Mouse (Mus musculus): ENCODE measurements around the gene Chchd1.
"Not testable (repeated sequence)": the region's sequence is repeated elsewhere in the genome, so short reads cannot be mapped to it uniquely, and the experiment has no call there.

Gene Chchd1

DNA sequence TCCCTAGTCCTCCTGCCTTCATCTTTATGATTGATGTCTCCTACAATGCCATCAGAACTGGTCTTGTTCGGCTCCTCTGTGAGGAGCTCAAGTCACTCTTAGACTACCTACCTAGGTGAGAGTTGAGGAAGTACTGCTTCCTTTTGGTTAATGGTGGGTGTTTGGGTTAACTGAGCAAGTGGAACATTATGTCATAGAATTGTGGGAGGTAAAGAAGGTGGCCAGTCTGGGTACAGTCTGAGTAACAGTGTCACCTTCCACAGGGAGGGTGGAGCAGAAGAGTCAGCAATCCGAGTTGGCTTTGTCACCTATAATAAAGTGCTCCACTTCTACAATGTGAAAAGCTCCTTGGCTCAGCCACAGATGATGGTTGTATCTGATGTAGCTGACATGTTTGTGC lies 13.8 kb upstream of the Chchd1 start:
- no peak for DNase-seq

DNA sequence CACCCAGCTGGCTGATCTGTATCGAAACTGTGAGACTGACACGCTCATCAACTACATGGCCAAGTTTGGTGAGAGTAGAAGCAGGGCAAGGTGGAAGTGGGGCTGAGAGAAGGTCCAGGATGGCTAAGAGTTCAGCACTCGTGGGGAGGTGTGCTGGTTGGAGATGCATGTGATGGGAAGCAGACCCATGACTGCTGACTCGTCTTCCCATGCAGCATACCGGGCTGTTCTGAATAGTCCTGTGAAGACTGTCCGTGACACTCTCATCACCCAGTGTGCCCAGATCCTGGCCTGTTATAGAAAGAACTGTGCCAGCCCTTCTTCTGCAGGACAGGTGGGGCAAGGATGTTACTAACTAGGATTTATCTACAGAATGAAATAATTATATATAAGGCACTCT lies 11.0 kb upstream of the Chchd1 start:
- no peak for DNase-seq

DNA sequence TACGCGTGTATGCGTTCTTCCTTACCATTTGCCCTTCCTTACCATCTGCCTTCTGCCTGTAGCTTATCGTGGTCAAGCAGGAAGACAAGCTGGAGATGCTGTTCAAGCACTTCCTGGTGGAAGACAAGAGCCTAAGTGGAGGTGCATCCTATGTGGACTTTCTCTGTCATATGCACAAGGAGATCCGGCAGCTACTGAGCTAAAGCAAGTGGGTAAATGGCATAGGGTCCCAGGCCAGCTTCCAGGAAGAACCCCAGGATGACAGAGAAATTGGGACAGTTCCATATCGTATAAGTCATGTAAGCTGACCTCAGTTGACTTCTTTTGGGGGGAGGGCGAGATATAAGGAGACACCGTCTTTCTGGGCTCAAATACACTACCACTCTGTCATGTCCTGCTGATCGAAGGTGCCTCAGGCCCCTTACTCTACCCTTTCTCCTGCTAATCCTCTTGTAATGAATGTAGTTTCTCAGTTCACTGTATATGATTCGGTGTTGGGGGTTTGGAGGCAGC lies 9.2 kb upstream of the Chchd1 start:
- no peak for DNase-seq

DNA sequence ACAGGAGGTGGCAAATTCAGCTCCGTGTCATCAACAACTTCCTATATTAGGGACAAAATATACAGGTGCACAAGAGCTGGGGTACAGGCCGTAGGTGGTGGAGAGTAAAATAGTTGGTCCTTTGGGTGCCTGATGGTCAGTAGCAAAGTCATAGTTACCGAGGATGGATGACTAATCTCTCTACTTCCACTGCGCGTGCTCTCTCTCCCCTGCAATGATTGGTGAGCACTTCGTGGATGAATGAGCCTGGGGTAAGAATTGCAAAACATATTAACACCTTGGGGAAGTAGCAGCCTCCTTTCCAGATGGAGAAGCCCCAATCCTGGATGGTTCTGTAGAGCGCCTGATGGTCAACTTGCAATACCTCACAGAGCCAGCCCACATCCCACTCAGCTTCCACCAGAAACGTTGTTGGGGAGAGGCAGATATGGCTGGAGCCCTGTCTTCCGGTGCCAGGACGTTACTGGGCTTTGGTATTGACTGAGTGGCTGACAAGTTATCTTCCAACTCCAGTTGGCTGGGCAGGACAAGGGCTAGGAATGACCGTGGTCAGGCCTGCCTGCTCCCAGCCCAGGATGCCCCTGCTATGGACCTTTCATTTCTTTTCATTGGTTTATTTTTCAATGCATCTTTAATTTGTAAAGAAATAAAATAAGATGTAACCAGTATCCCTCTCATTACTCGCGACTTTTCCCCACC lies 8.5 kb upstream of the Chchd1 start:
- DNase-seq = no peak

DNA sequence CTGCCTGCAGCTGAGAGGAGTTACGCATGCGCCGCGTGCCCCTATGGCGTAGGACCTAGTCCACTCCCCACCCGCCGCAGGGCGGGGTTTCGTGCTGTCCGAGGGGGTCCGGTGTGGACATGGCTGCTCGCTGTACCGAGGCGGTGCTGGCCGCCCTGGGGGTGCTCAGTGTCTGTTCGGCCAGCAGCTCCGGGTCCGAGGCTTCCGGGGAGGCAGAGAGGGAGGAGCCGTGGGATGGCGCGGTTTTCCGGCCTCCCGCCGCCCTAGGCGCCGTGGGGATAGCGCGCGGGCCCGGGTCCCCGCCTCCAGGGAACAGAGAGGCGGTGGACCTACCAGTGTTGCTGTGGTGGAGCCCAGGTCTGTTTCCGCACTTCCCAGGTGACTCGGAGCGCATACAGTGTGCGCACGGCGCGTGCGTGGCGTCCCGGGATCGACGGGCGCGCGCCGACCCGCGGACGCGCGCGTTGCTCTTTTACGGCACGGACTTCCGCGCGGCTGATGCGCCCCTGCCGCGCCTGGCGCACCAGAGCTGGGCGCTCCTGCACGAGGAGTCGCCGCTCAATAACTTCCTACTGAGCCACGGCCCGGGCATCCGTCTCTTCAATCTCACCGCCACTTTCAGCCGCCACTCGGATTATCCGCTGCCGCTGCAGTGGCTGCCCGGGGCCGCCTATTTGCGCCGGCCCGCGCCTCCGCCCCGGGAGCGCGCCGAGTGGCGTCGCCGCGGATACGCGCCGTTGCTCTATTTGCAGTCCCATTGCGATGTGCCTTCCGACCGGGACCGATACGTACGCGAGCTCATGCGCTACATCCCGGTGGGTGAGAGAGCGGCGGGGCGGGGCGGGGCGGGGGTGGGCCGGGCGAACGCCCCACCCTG lies 7.7 kb upstream of the Chchd1 start, which contains the start of gene Fut11:
TSS of gene Fut11 (plus strand) at position 85 of the 877 bp plus-strand sequence.
- peak; percentile 75 for DNase-seq

DNA sequence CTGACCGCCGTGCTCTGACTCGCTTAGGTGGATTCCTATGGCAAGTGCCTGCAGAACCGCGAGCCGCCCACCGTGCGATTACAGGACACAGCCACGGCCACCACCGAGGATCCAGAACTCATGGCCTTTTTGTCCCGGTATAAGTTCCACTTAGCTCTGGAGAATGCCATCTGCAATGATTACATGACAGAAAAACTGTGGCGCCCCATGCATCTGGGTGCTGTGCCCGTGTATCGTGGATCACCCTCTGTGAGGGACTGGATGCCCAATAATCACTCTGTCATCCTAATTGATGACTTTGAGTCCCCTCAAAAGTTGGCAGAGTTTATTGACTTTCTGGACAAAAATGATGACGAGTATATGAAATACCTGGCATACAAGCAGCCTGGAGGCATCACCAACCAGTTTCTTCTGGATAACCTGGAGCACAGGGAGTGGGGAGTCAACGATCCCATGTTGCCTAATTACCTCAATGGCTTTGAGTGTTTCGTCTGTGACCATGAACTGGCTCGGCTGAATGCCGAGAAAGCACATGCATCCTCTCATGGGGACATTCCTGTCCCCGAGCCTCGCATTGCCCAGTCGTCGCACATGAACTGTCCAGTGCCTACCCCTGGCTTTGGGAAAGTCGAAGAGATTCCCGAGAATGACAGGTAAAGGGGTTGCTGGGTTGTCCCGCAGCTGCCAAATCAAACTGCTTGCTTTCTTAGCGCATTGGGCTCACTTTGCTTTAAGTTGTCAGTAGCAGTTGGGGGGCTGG lies 6.9 kb upstream of the Chchd1 start:
- DNase-seq = no peak

DNA sequence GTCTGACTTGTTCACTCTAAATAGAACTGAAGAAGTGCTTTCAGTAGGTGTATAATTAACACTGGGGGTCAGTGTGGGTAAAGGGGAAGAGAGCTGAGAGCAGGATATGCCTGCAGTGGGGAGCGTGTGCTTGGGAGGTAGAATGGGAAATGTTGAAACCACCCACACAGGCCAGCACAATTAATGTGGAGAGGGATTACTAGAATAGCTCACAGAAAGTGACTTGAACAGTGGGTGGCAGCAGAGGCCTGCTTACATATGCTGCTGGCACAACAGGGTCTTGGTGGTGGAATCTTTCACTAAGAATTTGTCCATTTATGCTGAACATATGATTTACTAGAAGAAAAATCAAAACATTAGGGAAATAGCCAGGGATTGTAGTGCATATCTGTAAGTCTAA lies 5.8 kb upstream of the Chchd1 start:
- DNase-seq = no peak

DNA sequence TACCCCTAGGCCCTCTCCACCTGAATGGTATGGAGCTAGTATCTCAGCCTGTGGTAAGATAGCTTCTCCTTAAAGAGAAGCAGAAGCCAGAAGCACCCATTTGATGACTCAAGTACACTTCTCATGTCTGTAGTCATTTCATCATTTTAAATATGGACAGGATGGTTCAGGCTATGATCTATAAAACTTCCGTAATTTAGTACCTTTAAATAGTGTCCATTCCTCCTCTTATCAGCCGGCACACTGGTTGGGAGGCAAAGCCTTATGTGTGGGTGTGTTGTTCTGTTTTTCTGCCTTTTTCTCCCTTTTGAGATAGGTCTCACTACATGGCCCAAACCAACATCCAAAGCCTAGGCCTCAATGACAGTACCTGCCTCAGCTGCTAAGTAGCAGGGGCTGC lies 4.3 kb upstream of the Chchd1 start:
- DNase-seq = no peak

DNA sequence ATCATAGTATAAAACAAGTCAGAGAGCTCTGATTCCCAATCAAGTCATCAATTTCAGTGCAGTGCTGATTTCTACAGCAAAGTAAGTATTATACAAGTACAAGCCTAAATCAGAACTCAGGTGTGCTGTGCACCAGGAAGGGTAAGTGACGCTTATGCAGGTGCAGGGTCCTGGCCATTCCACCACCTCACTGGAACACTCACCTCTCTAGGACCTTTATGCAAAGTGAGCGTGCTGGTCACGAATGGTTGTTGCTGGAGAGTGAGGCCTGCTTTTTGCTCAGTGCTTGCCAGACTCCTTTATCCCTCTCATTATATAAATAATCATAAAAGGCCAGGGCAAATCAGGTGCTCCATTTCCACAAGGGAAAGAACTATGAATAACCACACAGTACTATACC lies 2.4 kb upstream of the Chchd1 start:
- DNase-seq = no peak

DNA sequence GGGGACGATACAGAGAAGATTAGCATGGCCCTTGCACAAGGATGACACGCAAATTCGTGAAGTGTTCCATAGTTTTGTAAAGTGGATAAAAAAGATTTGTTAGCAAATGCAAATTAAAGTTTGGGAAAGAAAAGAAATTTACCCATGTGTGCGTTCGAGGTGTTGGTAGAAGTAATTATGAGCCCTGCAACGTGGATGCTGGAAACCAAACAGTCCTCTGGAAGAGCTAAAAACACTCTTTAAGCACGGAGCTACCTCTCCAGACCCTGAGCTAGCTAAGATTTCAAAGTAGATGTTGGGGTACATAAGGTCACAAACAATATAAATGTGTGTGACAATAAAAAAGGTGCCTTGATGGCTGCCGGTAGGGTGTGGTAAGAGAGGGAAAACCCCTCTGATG lies 1.3 kb upstream of the Chchd1 start:
- no peak for DNase-seq

DNA sequence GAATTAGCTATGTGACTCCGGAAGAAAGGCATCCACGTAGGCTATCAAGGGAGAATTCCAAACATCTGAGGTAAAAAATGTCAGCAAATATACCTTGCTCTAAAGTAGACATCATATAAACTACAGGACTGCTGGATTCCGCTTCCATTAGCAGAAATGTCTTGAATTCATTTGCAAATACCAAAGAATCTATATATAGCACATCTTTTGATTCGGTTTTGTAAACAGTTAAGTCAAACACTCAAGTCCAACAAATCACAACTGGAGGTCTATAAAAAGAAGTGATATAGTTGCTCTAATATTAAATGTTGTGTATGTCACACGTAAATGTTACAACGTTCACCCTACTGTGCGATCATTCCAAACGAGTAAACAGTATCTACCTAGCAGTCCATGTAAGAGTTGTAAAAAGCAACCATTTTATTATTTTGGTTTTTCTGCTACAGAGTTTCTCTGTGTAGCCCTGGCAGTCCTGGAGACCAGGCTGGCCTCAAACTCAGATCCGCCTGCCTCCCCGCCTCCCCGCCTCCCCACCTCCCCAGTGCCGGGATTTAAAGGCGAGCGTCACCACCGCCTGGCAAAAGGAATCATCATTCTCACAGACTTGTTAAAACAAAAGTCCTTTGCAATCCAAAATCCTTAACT lies 588 bp upstream of the Chchd1 start:
- DNase-seq = no peak

DNA sequence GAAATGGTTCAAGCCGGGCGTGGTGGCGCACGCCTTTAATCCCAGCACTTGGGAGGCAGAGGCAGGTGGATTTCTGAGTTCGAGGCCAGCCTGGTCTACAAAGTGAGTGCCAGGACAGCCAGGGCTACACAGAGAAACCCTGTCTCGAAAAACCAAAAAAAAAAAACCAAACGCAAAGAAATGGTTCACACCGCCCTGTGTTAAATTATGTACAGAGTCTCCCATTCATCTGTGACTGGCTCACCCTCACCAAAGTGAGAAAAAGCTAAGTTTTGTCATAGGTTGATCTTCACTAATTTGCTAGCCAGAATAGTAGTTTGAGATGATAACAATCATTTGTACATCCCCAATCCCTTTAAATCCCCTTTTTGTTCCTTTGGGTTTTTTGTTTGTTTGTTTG lies 655 bp downstream of the Chchd1 start:
- DNase-seq = not testable (repeated sequence)

DNA sequence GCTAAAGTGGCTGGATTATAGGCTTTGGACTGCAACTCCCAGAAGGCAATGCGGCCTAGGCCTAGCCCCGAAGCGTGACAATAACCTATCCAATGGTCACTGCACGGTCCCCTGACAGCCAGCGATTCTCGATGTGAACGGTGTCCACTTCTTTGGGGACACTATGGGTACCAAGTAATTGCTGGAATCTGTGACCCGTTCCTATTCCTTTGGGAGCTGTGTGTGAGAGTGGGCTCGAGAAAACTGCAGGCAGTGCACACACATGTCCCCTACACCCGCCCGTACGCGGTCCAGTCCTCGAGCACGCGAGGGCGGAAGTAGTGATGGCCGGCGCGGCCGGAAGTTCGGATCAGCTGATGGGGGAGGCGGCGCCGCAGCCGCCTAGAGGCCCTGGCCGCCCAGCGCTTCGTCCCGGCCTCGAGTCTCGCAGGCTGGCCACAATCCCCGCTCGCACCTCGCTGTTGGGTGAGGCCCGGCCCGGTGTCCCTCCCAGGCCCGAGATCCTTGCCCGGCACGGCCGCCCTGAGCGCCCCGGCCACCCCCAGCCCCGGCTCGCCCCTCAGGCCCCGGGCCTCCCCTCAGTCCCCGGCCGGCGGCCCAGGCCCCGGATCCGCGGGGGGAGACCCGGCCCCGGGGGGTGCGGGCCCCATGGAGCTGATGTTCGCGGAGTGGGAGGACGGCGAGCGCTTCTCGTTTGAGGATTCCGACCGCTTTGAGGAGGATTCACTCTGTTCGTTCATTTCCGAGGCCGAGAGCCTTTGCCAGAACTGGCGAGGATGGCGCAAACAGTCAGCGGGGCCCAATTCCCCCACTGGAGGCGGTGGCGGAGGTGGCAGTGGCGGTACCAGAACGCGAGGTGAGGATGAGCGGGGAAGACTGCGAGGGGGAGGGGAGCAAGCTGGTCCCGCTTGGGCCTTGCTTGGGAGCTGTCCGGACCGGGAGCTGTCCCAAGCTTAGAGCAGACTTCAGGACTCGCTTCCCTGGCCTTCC lies 4.7 kb downstream of the Chchd1 start, which contains the start of gene Zswim8:
TSS of gene Zswim8 (plus strand) at position 352 of the 990 bp plus-strand sequence.
- peak; percentile 91 for DNase-seq

DNA sequence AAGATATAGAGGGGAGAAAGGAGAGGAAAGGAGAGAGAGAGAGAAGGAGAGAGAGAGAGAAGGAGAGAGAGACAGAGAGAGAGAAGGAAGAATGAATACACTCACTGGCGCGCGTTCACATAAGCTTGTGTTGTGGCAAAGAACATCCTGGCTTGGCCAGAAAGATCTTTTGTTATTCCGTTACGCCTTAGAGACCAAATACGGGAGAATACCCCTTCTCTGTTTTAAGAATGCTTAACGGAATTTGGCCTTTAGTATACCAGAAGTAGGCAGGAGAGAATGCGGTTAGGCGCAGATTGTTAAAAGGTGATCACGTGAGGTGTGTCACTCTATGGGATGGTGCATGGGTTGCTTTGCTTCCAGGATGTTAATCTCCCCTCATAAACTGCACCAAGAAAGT lies 5.4 kb downstream of the Chchd1 start:
- DNase-seq = no peak

DNA sequence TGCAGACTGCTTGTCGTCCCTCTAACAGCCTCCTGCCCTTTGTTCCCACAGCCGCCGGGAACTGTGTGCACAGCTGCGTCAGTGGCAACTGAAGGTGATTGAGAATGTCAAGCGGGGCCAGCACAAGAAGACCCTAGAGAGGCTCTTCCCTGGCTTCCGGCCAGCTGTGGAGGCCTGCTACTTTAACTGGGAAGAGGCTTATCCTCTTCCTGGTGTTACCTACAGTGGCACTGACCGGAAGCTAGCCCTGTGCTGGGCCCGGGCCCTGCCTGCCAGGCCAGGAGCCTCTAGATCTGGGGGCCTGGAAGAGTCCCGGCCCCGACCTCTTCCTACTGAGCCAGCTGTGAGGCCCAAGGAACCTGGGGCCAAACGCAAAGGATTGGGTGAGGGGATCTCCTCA lies 11.0 kb downstream of the Chchd1 start:
- no peak for DNase-seq

DNA sequence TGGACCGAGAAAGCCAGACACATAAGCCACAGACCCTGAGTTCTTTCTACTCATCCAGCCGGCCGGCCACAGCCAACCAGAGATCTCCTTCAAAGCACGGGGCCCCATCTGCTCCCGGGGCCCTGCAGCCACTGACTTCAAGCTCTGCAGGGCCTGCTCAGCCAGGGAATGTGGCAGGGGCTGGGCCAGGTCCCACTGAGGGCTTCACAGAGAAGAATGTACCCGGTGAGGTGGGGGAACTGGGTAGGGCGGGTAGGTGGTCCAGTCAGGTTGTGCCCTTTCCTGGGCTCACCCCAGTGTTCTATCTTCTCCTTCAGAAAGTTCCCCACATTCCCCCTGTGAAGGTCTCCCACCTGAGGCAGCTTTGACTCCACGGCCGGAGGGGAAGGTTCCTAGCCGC lies 15.6 kb downstream of the Chchd1 start:
- no peak for DNase-seq

DNA sequence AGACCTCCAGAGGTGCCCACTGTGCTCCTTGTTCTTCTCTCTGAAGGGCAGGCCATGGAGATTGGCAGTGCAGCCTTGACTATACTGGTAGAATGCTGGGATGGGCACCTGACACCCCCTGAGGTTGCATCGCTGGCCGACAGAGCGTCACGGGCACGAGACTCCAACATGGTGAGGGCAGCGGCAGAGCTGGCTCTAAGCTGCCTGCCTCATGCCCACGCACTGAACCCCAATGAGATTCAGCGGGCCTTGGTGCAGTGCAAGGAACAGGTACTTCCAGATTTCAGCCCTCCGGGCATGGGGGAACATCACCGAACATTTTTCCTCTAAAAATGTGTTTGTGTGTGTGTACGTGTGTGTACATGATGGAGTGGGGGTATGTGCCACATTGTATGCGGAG lies 17.0 kb downstream of the Chchd1 start:
- no peak for DNase-seq

DNA sequence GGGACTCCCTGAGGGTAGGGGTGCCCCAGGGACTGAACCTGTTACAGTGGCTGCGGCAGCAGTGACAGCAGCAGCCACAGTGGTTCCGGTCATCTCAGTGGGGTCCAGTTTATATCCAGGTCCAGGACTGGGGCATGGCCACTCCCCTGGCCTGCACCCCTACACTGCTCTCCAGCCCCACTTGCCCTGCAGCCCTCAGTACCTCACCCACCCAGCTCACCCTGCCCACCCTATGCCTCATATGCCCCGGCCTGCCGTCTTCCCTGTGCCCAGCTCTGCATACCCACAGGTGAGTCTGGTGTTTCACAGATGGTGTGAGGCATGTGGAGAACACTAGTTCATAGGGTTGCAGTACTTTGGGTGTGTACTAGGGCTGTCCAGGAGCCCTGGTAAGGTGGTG lies 18.6 kb downstream of the Chchd1 start:
- DNase-seq = no peak

DNA sequence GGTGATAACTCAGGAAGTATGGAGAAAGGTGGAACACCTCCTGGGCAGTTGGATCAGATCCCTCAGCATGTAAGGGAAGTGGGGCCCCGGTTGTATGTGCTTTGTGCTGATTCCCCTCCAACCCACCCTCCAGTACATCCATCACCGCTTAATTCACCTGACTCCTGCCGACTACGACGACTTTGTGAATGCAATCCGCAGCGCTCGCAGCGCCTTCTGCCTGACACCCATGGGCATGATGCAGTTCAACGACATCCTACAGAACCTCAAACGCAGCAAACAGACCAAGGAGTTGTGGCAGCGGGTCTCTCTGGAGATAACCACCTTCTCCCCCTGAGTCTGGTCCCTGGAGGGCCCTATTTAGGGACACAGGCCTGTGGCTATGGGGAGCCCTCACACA lies 20.2 kb downstream of the Chchd1 start:
- no peak for DNase-seq

DNA sequence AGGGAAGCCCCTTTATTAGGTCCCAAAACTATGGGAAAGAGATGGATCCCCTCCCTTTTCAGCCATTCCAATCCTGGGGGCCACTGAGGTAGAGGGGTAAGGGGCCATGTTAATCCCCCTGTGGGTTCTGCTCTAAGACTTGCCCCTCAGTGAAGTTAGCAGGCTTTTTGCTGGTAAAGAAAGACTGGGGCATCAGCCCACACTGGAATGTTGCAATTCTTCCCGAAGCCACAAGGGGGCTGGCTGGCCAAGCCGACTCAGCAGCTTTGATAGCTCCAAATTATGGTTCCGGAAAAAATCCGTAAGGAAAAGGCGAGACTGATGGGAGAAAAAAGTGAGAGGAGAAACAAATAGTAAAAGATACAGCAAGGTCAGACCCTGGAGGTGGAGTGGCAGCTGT lies 21.2 kb downstream of the Chchd1 start:
- DNase-seq = peak; percentile 33

DNA sequence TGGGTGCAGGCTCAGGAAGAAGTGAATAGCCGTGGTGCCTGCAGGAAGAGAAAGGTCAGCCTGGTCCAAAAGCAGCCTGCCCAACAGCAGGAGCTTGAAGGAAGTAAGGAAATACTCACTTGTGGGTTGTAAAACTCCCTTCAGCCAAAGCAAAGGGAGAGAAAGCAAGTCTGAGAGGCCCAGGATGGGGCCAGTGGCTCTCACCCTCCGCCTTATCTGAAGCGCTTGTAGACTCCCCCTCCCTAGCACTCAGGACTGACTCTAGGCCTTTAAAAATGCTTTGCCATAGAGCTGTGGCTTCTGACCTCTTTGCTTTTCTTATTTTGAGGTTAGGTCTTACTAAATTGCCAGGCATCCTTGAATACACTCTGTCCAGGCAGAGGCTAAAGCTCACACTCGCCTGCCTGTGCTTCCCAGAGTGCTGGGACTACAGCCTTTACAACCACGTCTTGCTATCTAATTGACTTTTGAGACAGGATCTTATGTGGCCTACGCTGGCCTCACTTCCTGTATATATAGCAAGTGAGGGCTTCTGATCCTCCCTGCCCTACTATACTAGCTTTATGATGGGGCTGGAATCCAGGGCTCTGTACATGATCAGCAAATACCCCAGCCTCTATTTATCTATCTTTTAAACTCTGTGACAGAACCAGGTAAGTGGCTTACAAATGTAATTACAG lies 23.0 kb downstream of the Chchd1 start:
- DNase-seq = no peak

Measured in kidney, adult 11 months (tissue).